In the genomic region with DNA sequence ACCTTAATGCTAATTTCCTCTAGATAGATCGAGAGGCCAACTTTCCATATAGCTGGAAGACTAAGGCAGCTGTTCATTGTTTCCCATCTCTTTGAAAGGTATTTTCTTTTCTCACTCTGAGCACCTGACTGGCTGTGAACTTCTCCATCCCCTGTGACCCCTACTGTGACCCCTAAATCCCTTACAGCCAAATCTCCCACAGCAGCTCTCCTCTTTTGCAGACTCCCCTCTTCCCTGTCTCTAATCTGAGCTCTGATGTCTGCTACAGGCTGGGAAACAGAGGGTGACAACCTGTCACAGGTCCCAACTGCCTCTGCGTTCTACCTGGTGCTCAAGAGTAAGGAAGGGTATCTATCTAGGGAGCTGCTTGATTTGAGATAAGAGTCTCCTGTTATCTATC, we compare ENCODE assay signal across 10 mouse cellular contexts. TPM values are rescaled to one million over a fixed set of nuclear protein-coding genes. Genes with fewer than 3 reads are reported as not detected.
DNase-seq lines count a peak whose midpoint lies in the region; ATAC-seq lines count a peak whose summit lies in the region.
"Had no signal": no experiment of that assay in that cellular context is flagged by ENCODE, and none has a peak within 500 bp of the region (broad histone marks: within the 10 kb centered on the region; RNA-seq: fewer than 3 reads in every experiment).

No protein-coding gene starts in this region.

- peak overlapping the region; percentile 45; the same call in 1 of the 2 replicates for H3K27ac ChIP-seq in hindbrain, embryonic 10.5 days
- H3K27ac ChIP-seq in hindbrain, embryonic 14.5 days, result no peak overlapping the region
- H3K27ac ChIP-seq in brown adipose tissue, adult 24 weeks (replicated peaks; ENCODE audit: low read depth, low read length), result peak overlapping the region; percentile 68; the same call in 1 of the 2 replicates
- peak overlapping the region; percentile 99 for H3K27ac ChIP-seq in embryonic facial prominence, embryonic 14.5 days (replicated peaks; ENCODE audit: low read depth, low read length)

- DNase-seq in hindbrain, embryonic 10.5 days (ENCODE audit: low spot score), result no peak
- no peak for DNase-seq in hindbrain, embryonic 14.5 days (ENCODE audit: low spot score)
- DNase-seq in embryonic facial prominence, embryonic 14.5 days (ENCODE audit: low spot score), result no peak
- peak; percentile 39 for DNase-seq in neural tube, embryonic 10.5 days (ENCODE audit: extremely low spot score, low spot score)
- no peak for DNase-seq in layer of hippocampus, adult 11-12 months (ENCODE audit: low spot score)
- no peak for DNase-seq in testis, postnatal 14 days (ENCODE audit: low spot score)
- DNase-seq: gastrocnemius, postnatal 14 days; thymus, adult 18-20 months had no signal

- H3K36me3 ChIP-seq in hindbrain, embryonic 10.5 days, result no peaks in the 10 kb centered on the region
- no peaks in the 10 kb centered on the region for H3K36me3 ChIP-seq in hindbrain, embryonic 14.5 days (replicated peaks; ENCODE audit: control insufficient read depth, insufficient read depth)
- peaks cover 26% of the 10 kb centered on the region for H3K36me3 ChIP-seq in embryonic facial prominence, embryonic 14.5 days (ENCODE audit: control insufficient read depth, insufficient read depth, low read length)

- H3K27me3 ChIP-seq in hindbrain, embryonic 10.5 days (ENCODE audit: insufficient read depth, poor library complexity, severe bottlenecking), result peaks cover 95% of the 10 kb centered on the region
- H3K27me3 ChIP-seq in hindbrain, embryonic 14.5 days (ENCODE audit: control insufficient read depth, insufficient read depth, low read length), result peaks cover 95% of the 10 kb centered on the region
- no peaks in the 10 kb centered on the region; the same call in 1 of the 2 replicates for H3K27me3 ChIP-seq in embryonic facial prominence, embryonic 14.5 days (replicated peaks; ENCODE audit: control insufficient read depth, insufficient read depth, low read length)

- WGBS in hindbrain, embryonic 10.5 days, result 3% methylated on average over 2 of the region's 2 CpGs
- WGBS in hindbrain, embryonic 14.5 days, result 3% methylated on average over 2 of the region's 2 CpGs
- WGBS in embryonic facial prominence, embryonic 14.5 days, result 8% methylated on average over 2 of the region's 2 CpGs

- H3K9me3 ChIP-seq in hindbrain, embryonic 10.5 days, result no peaks in the 10 kb centered on the region
- H3K9me3 ChIP-seq in hindbrain, embryonic 14.5 days (ENCODE audit: control insufficient read depth, low read length), result no peaks in the 10 kb centered on the region
- no peaks in the 10 kb centered on the region for H3K9me3 ChIP-seq in embryonic facial prominence, embryonic 14.5 days (ENCODE audit: control insufficient read depth, low read length)

- H3K4me3 ChIP-seq in hindbrain, embryonic 10.5 days, result peak overlapping the region; percentile 65
- H3K4me3 ChIP-seq in hindbrain, embryonic 14.5 days (replicated peaks; ENCODE audit: low read length), result no peak overlapping the region
- peak overlapping the region; percentile 26 for H3K4me3 ChIP-seq in brown adipose tissue, adult 24 weeks (ENCODE audit: insufficient read depth, low read depth, low read length)
- peak overlapping the region; percentile 86 for H3K4me3 ChIP-seq in embryonic facial prominence, embryonic 14.5 days (ENCODE audit: low read depth, low read length)

- no peak overlapping the region for H3K4me2 ChIP-seq in hindbrain, embryonic 14.5 days (replicated peaks)
- peak overlapping the region; percentile 58 for H3K4me2 ChIP-seq in embryonic facial prominence, embryonic 14.5 days (ENCODE audit: low read depth, low read length)

- ATAC-seq in hindbrain, embryonic 14.5 days (ENCODE audit: low FRiP score), result no peak
- no peak for ATAC-seq in embryonic facial prominence, embryonic 14.5 days (ENCODE audit: low read depth)
- ATAC-seq: activated CD4-positive, CD25-positive, alpha-beta regulatory T cell, adult 4 months had no signal

- peaks cover 44% of the 10 kb centered on the region for H3K4me1 ChIP-seq in hindbrain, embryonic 10.5 days (replicated peaks)
- peaks cover 27% of the 10 kb centered on the region for H3K4me1 ChIP-seq in hindbrain, embryonic 14.5 days (replicated peaks; ENCODE audit: control insufficient read depth, insufficient read depth, low read length)
- no peaks in the 10 kb centered on the region for H3K4me1 ChIP-seq in brown adipose tissue, adult 24 weeks (ENCODE audit: control insufficient read depth, insufficient read depth, insufficient read length, low read length)
- peaks cover 17% of the 10 kb centered on the region for H3K4me1 ChIP-seq in embryonic facial prominence, embryonic 14.5 days (ENCODE audit: control insufficient read depth, insufficient read depth, low read length)

- H3K9ac ChIP-seq in hindbrain, embryonic 14.5 days, result no peak overlapping the region
- peak overlapping the region; percentile 100 for H3K9ac ChIP-seq in embryonic facial prominence, embryonic 14.5 days (ENCODE audit: low read depth, low read length)

RNA-seq across cellular contexts. Expression of a gene that starts 4.0 kb away (rescaled TPM):
- polyA plus RNA-seq in hindbrain, embryonic 10.5 days (2016; fragmentation: Nextera tagmentation; extraction: Ambion mirVana), result 28.9 and 33.1 TPM in 2 replicates
- 4.6 and 5.3 TPM in 2 replicates for polyA plus RNA-seq in hindbrain, embryonic 14.5 days (2014; fragmentation: Nextera tagmentation; extraction: Ambion mirVana)
- polyA plus RNA-seq in brown adipose tissue, adult 24 weeks (2012; ENCODE audit: insufficient read depth, insufficient read length, missing spikeins), result 10.2 and 10.3 TPM in 2 replicates
- 100 and 105 TPM in 2 replicates for polyA plus RNA-seq in embryonic facial prominence, embryonic 14.5 days (2014; fragmentation: Nextera tagmentation; extraction: Ambion mirVana)
